Mouse (Mus musculus): ENCODE measurements at regions not wholly inside any gene's neighbourhood (a gene's known extent, or its start where the extent isn't known, plus 50 kb on each side); places are given as distances from the start of the nearest gene placed in this dataset.

DNA sequence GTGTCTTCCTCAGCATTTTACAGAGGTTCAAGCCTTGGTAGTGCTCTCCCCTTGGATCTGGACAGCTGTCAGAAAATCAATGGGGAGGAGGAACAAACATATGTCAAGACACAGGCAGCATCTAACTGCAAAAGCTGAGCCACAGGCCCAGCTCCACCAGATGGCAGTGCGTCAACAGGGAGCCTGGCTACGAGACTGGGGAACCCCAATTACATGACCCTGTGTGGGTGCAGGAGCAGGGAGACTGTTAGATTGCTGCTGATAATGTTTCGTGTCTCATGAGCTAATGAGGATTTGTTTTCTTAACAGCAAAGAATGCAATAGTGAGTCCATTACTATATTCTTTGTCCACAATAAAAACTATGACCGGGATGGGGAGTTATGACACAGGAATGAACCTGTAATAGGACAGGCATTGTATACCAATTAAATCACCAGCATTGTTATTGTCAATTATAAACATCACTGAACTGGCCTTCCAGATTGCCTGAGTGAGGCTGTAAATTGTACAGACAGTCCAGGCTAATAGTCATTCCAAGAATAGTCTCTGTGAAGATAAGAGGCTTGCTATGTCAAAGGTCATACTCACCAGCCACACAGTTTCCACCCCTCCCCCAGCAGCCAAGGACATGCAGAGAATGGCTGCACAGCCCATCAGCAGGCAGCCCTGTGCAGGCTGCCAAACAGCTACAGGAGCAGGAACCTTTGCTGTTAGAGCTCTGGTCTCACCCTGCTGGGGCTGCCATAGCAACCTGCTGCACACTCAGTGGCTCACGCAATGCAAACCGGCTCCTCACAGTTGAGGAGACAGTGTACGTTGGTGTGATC, 58.8 kb upstream of the Barx2 start:
- DNase-seq (ENCODE audit: low spot score), result peak; percentile 59

DNA sequence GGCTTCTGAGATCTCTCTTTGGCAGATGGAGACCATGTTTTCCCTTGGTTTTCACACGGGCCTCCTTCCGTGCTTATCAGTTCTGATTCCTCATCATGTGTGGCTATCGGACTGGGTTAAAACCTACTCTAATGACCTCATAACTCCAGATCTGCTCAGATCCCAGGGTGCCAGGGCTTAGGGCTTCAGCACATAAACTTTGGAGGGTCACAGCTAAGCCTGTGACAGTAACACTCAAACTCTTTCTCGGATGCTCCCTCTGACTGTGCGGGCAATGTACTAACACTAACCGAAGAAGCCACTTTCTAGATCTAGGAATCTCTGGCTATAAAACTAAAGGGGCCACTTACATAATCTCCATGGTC, 59.3 kb upstream of the Barx2 start:
- DNase-seq (ENCODE audit: low spot score), result no peak

DNA sequence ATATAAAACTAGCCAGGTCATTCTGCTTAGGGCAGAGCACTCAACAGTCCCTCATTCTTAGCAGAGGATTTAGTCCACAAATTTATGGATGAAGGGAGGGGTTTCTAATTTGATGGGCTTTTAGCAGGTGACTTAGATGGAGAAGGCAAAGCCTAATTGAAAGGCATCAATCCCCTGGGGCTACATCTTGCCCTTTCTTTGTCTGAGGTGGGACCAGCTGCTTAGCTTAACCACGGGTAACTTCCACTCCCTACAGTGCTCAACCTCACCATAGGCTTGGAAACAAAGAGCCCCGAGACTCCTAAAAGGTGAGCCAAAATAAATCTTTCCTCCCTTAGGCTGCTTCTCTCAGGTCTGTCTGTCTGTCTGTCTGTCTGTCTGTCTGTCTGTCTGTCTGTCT, 62.9 kb upstream of the Barx2 start:
- DNase-seq (ENCODE audit: low spot score), result no peak

DNA sequence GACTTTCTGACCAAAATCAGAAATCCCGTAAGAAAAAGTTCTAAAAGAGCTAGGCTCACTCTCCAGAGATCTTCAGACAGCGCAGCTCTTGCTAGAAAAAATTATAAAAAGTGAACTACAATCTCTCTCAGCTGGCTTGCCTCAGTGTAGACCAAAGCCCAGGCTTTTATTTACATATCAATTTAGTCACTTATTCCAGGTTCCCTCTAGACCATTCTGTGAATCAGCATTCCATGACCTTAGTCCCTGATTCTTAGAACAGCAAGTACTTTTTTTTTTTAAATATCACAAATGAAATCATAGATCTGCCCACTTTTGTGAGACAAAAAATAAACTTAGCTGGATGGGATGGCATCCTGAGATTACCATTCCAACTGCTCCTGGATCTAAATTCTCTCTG, 64.8 kb upstream of the Barx2 start:
- DNase-seq (ENCODE audit: low spot score), result no peak

DNA sequence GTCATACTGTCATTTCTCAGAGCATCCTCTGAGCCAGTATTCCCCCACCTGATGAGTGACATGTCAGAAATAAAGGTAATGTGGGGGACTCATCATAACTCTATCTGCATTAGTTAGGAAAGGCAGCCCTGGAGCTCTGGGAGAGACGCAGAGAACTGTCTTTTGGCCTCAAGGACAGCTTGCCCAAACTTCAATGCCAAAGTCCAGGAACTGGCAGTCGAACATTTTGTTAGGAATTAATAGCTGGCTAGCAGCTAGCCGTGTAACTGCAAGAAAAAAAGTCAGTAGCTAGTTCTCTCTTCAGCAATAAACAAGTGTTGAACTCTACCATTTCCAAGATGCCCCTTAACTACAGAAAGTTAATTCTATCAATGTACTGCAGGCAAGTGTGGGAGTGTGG, 65.9 kb upstream of the Barx2 start:
- no peak for DNase-seq (ENCODE audit: low spot score)

DNA sequence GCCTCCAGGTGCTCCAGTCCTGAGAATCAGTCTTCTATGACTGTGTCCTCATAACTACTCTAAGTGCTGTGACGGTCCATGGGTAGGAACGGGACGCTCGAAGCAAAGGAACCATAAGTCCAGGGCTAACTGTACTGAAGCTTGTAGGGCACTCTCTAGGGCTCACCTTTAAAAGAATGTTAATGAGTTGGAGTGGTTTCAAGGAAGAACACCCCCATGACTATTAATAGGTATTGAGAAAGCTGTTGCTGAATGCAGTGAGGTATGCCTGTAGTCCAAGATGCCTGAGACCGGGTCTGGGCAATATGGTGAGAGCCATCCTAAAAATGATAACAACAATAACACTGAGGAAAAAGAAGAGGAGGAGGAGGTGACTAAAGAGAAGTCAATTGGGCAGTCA, 67.2 kb upstream of the Barx2 start:
- no peak for DNase-seq (ENCODE audit: low spot score)

DNA sequence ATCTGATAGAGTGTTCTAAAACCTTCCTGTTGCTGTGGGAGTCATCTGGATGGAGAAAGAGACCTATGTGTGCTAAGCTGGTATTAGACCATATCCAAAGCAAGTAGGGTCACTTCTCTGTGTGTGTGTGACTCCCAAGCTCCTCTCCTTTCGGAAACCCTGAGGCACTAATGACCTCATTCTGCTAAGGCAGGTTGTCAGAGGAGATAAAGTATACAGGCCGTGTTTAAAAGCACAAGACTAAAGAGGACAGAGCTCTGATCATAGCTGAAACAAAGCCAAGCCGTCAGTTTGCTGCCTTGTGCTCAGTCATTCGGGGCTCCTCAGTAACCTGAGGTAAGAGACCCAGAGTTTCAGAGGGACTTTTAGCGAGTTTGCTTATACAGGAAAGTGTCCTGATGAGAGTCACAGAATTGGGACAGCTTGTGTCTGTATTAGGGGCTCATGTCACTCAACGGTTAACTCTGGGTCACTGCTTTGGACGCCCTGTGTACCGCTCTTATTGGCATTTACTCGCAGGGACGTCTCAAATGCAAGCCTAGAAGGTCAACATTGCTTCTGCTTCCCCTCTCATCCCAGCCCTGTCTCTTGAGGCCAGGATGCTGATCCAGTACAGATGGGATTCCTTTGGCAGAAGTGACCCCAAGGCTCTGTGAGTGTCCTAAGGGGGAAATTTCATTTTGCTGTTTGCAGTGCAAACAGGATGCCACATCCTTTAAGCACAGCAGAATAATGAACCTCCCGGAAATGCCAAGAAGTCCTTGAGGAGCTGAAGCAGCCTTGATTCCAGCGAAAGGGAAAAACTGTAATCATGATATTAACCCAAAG, 70.7 kb upstream of the Barx2 start:
- DNase-seq (ENCODE audit: low spot score), result no peak

DNA sequence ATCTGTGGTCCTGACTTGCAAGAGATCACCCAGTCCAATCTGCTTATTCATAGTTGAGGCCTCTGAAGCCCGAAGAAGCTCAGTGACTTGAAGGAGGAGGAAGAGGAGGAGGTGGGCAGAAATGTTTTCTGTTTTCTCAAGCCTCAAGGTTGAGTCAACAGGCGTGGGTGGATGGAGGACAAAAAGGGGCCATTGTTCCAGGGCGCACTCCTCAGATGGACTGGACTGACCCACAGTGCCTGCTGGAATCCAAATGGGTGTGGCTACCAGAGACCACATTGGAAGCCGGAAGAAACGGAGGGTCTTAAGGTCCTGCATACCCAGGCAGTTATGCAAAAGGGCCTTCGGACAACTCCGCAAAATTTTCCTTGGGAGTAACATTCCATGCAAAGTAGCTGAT, 75.6 kb upstream of the Barx2 start:
- no peak for DNase-seq (ENCODE audit: low spot score)

DNA sequence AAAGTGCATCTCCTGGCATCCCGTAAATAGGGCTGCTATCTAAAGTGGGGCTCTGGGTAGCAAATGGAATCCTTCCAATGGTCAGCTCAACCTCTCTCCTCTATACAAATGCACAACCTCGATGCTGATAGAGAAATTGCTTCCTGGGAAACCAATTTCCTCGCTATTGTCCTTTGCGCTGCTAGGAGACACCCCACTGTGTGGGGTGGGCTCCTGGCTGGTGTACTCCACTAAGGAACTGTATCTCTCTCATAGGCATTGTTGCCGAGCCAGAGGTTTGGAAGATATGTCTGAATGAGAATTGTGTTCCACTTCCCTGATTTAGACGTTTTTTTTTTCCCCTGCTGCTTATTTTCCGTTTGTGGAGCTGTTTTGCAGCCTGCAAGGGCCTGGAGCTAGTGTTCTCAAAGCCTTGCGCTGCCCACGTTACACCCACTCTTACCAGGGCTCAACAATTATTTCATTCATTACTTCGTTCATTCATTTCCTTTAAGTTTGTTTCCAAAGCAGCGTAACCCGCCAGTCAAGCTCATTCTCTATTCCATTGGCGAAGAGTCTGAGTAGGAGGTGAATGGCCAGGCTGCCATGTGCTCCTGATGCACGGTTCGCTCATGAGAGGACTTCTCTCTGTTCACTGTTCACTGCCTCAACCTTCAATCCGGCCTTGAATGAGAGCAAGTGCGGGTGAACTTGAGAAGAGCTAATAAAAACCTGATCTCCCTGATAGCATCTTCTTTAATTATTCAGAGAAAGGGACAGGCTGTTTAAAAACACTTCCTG, 76.5 kb upstream of the Barx2 start:
- no peak for DNase-seq (ENCODE audit: low spot score)

DNA sequence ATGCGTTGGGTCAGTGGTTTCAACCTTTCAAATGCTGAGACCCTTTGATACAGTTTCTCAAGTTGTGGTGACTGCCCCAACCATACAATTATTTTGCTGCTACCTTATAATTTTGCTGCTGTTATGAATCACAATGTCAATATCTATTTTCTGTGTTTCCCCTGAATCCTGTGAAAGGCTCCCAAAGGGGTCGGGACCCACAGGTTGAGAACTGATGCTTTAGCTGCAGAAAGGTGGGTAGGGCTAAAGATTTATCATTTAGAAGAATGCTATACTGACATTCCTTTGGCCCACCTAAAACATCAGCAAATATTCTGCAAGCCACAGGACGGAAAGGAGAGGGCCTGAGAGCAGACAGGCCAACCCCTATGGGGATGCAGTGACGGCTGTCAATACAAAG, 77.2 kb upstream of the Barx2 start:
- no peak for DNase-seq (ENCODE audit: low spot score)

DNA sequence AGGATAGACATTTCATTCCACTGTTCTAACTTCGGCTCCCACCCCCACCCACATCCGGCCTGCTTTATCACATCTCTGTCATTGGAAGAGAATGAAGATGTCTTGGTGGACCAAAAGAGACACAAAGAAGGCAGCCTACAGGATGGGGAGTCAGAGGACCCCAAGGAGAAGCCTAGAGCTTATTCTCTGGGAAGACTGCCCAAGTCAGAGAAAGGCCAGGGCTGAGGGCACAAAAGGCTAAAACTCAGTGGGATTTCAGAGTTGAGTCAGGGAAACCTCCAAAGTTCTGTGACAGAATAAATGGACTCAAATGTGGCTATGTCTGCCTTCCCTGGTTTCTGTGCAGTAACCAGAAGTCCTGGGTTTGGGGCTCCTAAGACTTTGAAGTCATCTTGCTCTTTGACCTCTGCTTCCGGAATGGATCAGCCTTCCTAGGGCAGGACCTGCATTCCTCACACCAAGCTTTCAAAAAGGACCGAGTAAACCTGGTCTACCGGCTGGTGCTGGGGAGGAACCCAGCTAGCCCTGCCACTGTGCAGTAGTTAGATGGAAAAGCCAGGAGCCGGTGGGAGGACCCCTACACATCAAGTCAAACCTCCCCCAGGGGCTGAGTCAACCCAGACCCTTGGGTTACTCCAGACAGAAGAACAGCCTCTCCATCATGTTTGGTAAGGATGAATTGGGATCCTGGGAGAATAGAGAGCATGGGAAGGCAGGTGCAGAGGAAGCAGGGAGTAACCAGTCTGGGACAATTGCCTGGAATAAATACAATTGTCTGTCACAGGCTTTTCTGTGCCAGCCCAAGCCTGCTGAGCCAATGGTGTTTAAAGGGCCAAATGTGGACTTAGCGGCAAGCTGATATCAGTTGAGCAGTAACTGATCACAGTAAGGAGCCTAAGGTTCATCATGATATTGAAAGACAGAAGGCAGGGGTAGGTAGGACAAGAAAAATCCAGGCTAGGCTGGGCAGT, 80.7 kb upstream of the Barx2 start:
- DNase-seq (ENCODE audit: low spot score), result no peak

DNA sequence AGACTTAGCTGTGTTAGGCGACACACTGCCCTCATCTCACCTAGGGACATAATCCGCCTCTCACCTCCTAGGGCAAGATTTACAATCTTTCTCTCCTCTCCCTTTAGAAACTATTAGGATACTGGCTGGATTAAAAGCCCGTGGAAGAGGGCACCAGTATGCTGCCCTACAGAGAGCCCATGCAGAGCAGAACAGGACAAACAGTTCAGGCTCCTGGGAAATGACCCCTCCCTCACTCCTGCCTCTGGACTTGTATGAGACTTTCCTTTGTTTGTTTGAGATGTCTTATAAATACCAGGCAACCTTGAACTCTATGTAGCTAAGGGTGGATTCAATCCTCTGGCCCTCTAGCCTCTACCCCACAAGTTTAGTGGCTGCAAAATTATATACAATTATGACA, 81.8 kb upstream of the Barx2 start:
- DNase-seq (ENCODE audit: low spot score), result no peak

DNA sequence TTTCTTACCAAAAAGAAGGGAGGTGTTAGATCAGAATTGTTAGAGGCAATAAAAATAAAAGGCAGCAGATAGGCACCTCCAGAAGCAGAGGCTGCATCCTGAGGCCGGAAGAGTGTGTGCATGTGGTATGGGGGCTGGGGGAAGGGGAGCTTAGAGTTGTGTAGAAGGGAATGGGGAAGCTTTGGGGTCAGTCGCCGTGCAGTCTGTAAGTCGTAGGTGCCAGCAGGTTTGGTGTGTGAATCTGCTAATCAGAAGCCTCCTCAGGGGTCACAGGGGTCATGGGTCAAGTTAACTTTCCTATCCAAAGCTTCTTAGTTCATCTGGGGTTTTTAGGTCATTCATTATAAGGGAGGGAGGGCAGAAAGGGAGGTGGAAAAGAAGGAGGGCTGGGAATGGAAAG, 82.4 kb upstream of the Barx2 start:
- DNase-seq (ENCODE audit: low spot score), result no peak

DNA sequence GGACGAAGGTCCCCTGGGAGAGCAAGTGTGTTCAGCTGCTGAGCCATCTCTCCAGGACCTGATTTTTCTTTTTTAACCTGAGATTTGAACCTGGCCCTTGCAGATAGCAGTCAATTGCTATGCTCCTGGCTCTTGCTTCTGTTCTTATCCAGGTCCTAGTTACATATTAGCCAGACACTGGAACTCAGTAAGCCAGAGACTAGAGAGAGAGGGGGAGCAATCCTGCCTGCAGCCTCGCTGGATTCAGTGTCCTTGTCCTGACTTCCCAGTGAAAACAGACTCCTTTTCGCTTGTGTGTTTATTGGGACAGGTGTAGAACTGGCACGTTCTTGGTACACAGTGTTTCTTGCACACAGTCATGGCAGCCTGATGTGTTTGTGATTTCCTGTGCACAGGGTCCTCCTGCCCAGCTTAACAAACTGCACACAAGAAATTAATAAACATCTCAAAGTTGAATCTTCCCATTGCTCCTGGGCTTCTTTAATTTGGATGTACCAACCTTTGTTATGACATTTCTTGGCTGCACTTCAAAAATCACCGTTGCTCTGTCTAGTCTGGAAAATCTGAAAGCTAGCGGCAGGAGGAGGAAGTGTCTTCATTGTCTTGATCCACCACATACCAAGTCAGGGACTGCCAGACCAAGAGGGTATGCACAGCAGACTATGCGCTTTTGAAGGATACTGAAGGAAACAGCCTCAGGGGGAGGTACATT, 83.4 kb upstream of the Barx2 start:
- DNase-seq (ENCODE audit: low spot score), result no peak

DNA sequence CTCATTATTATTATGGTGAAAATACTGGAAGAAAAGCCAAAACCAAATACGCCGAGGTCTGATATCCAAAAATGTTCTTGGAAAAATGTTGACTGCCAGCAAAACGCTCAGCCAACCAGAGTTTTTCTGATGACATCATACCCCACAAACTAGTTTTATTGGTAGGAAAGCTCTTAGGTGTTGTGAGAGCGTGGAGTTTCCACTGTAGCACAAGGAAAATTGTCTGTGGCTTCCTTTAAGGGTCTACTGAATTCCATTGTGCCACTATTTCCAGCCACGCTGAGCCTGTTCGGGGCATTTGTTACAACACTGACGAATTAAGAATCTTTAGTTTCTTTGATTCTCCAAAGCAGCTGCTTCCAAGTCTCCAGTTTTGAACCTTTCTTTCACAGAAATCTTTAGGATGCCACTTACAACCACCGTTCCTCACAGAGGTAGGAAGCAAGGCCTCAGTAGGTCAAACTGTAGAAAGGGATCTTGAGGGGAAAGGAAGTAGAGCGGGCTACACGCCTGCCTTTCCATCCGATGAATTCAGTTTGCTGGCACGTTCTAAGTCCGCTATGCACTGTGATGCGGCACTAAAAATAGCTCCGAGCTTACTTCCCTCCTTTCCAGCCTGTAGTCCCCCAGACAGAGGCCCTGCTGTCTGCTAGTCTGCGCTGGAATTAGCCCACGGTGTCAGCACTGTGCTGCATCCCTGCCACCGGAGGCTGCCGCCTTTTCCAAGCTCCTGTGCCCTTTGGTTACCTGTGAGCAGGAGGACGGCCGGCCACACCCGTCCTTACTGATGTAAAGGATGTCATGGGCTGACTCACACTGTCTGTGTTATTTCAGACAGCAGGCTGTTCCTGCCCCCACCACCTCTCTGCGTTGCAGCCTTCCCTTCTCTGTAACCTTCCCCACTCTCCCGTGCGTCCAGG, 84.2 kb upstream of the Barx2 start:
- DNase-seq (ENCODE audit: low spot score), result no peak

DNA sequence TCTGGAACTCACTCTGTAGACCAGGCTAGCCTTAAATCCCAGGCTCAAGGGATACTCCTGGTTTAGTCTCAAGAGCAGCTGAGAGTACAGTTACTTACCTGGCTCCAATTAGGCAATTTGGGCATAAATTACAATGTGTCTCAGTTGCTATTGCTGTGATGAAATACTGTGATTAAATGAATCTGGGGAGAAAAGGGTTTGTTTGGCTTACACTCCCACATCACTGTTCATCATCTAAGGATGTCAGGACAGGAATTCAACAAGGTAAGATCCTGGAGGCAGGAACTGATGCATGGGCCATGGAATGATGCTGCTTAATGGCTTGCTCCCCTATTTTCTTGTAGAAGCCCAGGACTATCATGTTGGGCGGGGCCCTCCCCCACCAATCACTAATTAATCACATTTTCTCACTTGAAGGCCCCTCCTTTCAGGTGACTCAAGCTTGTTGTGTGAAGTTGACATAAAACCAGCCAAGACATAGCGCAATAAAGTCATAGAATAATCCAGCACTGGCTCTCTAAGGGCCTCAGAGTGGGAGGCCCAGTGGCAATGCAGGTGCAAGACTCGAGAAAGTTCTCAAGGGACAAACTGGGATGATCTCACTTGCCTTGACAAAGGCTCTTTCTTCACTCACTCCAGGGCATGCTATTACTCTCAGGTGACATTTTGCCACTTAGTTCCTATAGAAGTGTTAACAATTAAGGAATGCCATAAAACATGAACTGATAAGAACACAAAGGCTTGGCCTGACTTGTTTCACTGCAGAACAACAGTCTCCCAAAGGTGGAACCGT, 85.4 kb upstream of the Barx2 start:
- DNase-seq (ENCODE audit: low spot score), result no peak

DNA sequence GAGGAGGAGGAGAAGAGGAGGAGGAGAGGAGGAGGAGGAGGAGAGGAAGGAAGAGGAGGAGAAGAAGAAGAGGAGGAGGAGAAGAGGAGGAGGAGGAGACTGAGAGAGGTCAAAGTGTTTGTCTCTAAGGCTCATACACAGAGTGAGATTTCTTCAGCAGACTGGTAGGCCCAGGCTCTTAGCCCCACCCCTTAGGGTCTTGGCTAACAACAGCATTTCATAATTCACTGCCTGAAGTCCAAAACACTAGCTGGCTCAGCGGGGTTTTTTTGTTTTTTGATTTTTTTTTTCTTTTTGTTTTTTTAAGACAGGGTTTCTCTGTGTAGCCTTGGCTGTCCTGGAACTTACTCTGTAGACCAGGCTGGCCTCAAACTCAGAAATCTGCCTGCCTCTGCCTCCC, 86.5 kb upstream of the Barx2 start:
- no peak for DNase-seq (ENCODE audit: low spot score)

DNA sequence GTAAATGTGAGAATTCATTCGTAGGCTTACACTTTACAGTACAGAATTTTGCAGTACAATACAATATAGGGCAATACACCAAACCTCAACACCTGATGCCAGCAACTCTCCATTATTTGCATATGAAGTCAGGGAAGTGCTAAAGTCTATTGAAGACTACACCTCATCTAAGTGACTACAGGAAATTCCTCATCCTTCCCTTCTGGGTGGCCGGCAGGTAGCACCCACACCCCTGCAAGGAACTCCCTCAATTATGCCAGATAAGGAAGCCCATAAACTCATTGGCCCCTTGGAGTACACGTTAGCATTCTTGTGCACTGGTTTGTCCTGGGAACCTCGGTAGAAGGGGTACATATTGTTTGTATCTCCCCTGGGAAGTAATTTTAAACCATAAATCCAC, 89.7 kb upstream of the Barx2 start:
- DNase-seq (ENCODE audit: low spot score), result no peak

DNA sequence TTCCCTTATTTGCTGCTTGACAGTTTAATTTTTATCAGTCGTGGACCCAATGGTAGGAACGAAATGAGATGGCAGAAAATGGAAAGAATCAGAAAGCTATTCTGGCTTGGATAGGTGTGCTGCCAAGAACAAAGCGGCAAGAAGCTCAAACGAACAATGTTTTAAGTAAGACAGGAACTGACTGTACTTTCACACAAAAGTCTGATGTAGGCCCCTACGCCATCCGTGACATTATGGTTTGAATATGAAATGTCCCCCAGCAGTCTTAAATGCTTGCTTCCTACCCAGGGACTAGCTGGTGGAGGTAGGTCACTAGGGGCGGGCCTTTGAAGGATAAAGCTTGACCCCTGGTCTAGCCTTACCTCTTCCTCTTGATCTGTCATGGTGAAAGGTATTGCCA, 90.5 kb upstream of the Barx2 start:
- DNase-seq (ENCODE audit: low spot score), result no peak

Data from ovary, postnatal 14 days (tissue).